Comparison of ENCODE assay signal across 8 mouse cellular contexts in genomic region chr4:133057389-133058122, GRCm38 (mm10). TPM values are rescaled to one million over a fixed set of nuclear protein-coding genes. Genes with fewer than 3 reads are reported as not detected.
A peak's percentile ranks its signal among the peaks of the same experiment; 100 is the strongest.
DNase-seq lines count a peak whose midpoint lies in the region; ATAC-seq lines count a peak whose summit lies in the region.

No protein-coding gene starts in this region.

- WGBS in large intestine, adult 2 months, result 4% methylated on average over 7 of the region's 7 CpGs
- WGBS in midbrain, embryonic 13.5 days, result 34% methylated on average over 7 of the region's 7 CpGs
- 48% methylated on average over 7 of the region's 7 CpGs for WGBS in forebrain, embryonic 12.5 days

- H3K9me3 ChIP-seq in midbrain, embryonic 13.5 days, result no peaks in the 10 kb centered on the region
- H3K9me3 ChIP-seq in forebrain, embryonic 12.5 days, result no peaks in the 10 kb centered on the region

- no peak overlapping the region for H3K4me3 ChIP-seq in midbrain, embryonic 13.5 days (replicated peaks)
- no peak overlapping the region for H3K4me3 ChIP-seq in forebrain, embryonic 12.5 days (replicated peaks)

- ATAC-seq in midbrain, embryonic 13.5 days, result no peak
- ATAC-seq in forebrain, embryonic 12.5 days (ENCODE audit: low FRiP score), result no peak

- H3K36me3 ChIP-seq in midbrain, embryonic 13.5 days, result peaks cover 34% of the 10 kb centered on the region
- peaks cover 28% of the 10 kb centered on the region for H3K36me3 ChIP-seq in forebrain, embryonic 12.5 days (replicated peaks)

- H3K27me3 ChIP-seq in midbrain, embryonic 13.5 days, result no peaks in the 10 kb centered on the region
- H3K27me3 ChIP-seq in forebrain, embryonic 12.5 days, result no peaks in the 10 kb centered on the region

- 0 out of 2 replicates have a peak overlapping the region, but pooled peaks have one; percentile 32 for H3K9ac ChIP-seq in midbrain, embryonic 13.5 days (replicated peaks)
- no peak overlapping the region for H3K9ac ChIP-seq in forebrain, embryonic 12.5 days

- H3K4me2 ChIP-seq in midbrain, embryonic 13.5 days (replicated peaks), result no peak overlapping the region
- H3K4me2 ChIP-seq in forebrain, embryonic 12.5 days, result no peak overlapping the region

- no peak overlapping the region; the same call in 1 of the 2 replicates for H3K27ac ChIP-seq in midbrain, embryonic 13.5 days
- H3K27ac ChIP-seq in forebrain, embryonic 12.5 days, result no peak overlapping the region

- DNase-seq in retina, postnatal 1 day, result peak; percentile 73
- no peak for DNase-seq in retina, embryonic 14.5 days (ENCODE audit: low spot score)
- DNase-seq in embryo, embryonic 10.5 days (ENCODE audit: low spot score), result peak; percentile 51
- DNase-seq in heart, postnatal 14 days, result peak; percentile 73 to 74
- DNase-seq in large intestine, adult 2 months (ENCODE audit: low read depth, low spot score), result peak; percentile 85
- DNase-seq in thymus, postnatal 14 days, result peak; percentile 78

- intact Hi-C loops in heart, postnatal 14 days (cut with DNase I), result loop anchor here (2.0 to 5.0 kb wide), 6 partner anchors 23 to 245 kb away; no protein-coding TSS in a partner anchor

- peaks cover 51% of the 10 kb centered on the region for H3K4me1 ChIP-seq in midbrain, embryonic 13.5 days (replicated peaks)
- peaks cover 51% of the 10 kb centered on the region for H3K4me1 ChIP-seq in forebrain, embryonic 12.5 days

RNA-seq across cellular contexts. Expression of gene Ahdc1, which starts 46.5 kb away (rescaled TPM):
- 10 to 100 TPM; 55.2 to 59.1 TPM for total RNA-seq in heart, postnatal 14 days (2021)
- polyA plus RNA-seq in large intestine, adult 2 months (2012; rRNA removed), result 9.5 and 9.8 TPM in 2 replicates
- 10.4 and 12.6 TPM in 2 replicates for polyA plus RNA-seq in midbrain, embryonic 13.5 days (2015; fragmentation: Nextera tagmentation; extraction: Ambion mirVana)
- polyA plus RNA-seq in forebrain, embryonic 12.5 days (2016; fragmentation: Nextera tagmentation; extraction: Ambion mirVana), result 7.2 and 8.1 TPM in 2 replicates
